Mouse (Mus musculus): ENCODE data around the gene Asgr2.
"Not testable (repeated sequence)": the region's sequence is repeated elsewhere in the genome, so short reads cannot be mapped to it uniquely, and the experiment has no call there.

Asgr2 gene

GRCm38 (mm10) chr11:70097396-70097795 is 5.0 kb downstream of the Asgr2 start:
- in situ Hi-C loops (cut with MboI), result no loop called here

GRCm38 (mm10) chr11:70099102-70099501 is 6.7 kb downstream of the Asgr2 start:
- in situ Hi-C loops (cut with MboI), result no loop called here

- in situ Hi-C loops (cut with MboI), result no loop called here
Observed at GRCm38 (mm10) chr11:70099809-70100208, 7.4 kb downstream of the Asgr2 start.

- in situ Hi-C loops (cut with MboI), result no loop called here
Observed at GRCm38 (mm10) chr11:70103701-70104315, 11.4 kb downstream of the Asgr2 start.

- in situ Hi-C loops (cut with MboI), result no loop called here
Observed at GRCm38 (mm10) chr11:70107085-70107484, 14.6 kb downstream of the Asgr2 start.

- in situ Hi-C loops (cut with MboI), result no loop called here
Observed at GRCm38 (mm10) chr11:70110146-70110545, 17.7 kb downstream of the Asgr2 start.

GRCm38 (mm10) chr11:70114562-70114961 is 22.1 kb downstream of the Asgr2 start:
- in situ Hi-C loops (cut with MboI), result no loop called here

- in situ Hi-C loops (cut with MboI), result no loop called here
Observed at GRCm38 (mm10) chr11:70115901-70116300, 23.5 kb downstream of the Asgr2 start.

- in situ Hi-C loops (cut with MboI), result no loop called here
Observed at GRCm38 (mm10) chr11:70129926-70130379, 37.5 kb downstream of the Asgr2 start, which contains the start of gene Mgl2. Mgl2 (plus strand) TSS chr11:70130329.

GRCm38 (mm10) chr11:70135001-70135400 is 42.6 kb downstream of the Asgr2 start:
- in situ Hi-C loops (cut with MboI), result not testable (repeated sequence)

GRCm38 (mm10) chr11:70135925-70136324 is 43.5 kb downstream of the Asgr2 start:
- in situ Hi-C loops (cut with MboI), result not testable (repeated sequence)

- in situ Hi-C loops (cut with MboI), result no loop called here
Observed at GRCm38 (mm10) chr11:70139171-70139570, 46.7 kb downstream of the Asgr2 start.

- in situ Hi-C loops (cut with MboI), result no loop called here
Observed at GRCm38 (mm10) chr11:70151072-70151471, 58.6 kb downstream of the Asgr2 start.

All from mature B cell (primary cell).